In the genomic region with DNA sequence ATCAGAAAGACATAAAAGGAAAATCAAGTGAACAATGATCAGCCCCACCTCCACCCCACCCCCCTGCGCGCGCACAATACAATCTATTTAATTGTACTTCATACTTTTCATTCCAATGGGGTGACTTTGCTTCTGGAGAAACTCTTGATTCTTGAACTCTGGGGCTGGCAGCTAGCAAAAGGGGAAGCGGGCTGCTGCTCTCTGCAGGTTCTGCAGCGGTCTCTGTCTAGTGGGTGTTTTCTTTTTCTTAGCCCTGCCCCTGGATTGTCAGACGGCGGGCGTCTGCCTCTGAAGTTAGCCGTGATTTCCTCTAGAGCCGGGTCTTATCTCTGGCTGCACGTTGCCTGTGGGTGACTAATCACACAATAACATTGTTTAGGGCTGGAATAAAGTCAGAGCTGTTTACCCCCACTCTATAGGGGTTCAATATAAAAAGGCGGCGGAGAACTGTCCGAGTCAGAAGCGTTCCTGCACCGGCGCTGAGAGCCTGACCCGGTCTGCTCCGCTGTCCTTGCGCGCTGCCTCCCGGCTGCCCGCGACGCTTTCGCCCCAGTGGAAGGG, we compare ENCODE assay signal across 8 mouse cellular contexts. TPM values are rescaled to one million over a fixed set of nuclear protein-coding genes. Genes with fewer than 3 reads are reported as not detected.
DNase-seq lines count a peak whose midpoint lies in the region; ATAC-seq and TF ChIP-seq lines count a peak whose summit lies in the region.

Gene Edn1, plus strand, starts transcription at position 316 of the 561 bp plus-strand sequence.

- peaks cover 78% of the 10 kb centered on the region for H3K27me3 ChIP-seq in forebrain, embryonic 10.5 days (ENCODE audit: poor library complexity, severe bottlenecking)
- H3K27me3 ChIP-seq in heart, postnatal 0 days (ENCODE audit: control insufficient read depth, insufficient read depth, low read length) = no peaks in the 10 kb centered on the region

- no peaks in the 10 kb centered on the region for H3K36me3 ChIP-seq in forebrain, embryonic 10.5 days (replicated peaks)
- H3K36me3 ChIP-seq in heart, postnatal 0 days (replicated peaks; ENCODE audit: control insufficient read depth, insufficient read depth, low read length) = peaks cover 19% of the 10 kb centered on the region

- under 1% methylated on average over 26 of the region's 26 CpGs for WGBS in forebrain, embryonic 10.5 days
- under 1% methylated on average over 26 of the region's 26 CpGs for WGBS in heart, postnatal 0 days

- peak within 1 kb of the TSS; percentile 71 for H3K4me2 ChIP-seq in heart, postnatal 0 days (ENCODE audit: low read depth, low read length)

- H3K27ac ChIP-seq in forebrain, embryonic 10.5 days = no peak within 1 kb of the TSS
- peak within 1 kb of the TSS; percentile 86 for H3K27ac ChIP-seq in heart, postnatal 0 days (ENCODE audit: low read depth)

- H3K9me3 ChIP-seq in forebrain, embryonic 10.5 days = no peaks in the 10 kb centered on the region
- no peaks in the 10 kb centered on the region for H3K9me3 ChIP-seq in heart, postnatal 0 days (replicated peaks; ENCODE audit: control insufficient read depth, low read length)

- H3K9ac ChIP-seq in heart, postnatal 0 days (replicated peaks; ENCODE audit: low read depth, low read length) = peak within 1 kb of the TSS; percentile 64

- peak; percentile 18; the same call in 1 of the 2 replicates for TF ChIP-seq EP300 in heart, postnatal 0 days (IDR thresholded peaks at IDR 0.05; ENCODE audit: low read depth)

- TF ChIP-seq CTCF in heart, postnatal 0 days (IDR thresholded peaks at IDR 0.05; ENCODE audit: low read depth) = no peak

- peak; percentile 8 to 23 for DNase-seq in cerebellum, adult 18-20 months
- DNase-seq in cerebellum, adult 11-12 months = no peak
- DNase-seq in adrenal gland, adult 2 months = peak; percentile 72
- peak; percentile 53 for DNase-seq in forebrain, embryonic 10.5 days (ENCODE audit: extremely low spot score, low spot score)
- DNase-seq in heart, postnatal 0 days (ENCODE audit: low spot score) = peak; percentile 84
- peak; percentile 69 for DNase-seq in kidney, postnatal 10 days
- DNase-seq in lung, postnatal 10 days = peak; percentile 73

- peaks cover 42% of the 10 kb centered on the region for H3K4me1 ChIP-seq in forebrain, embryonic 10.5 days
- H3K4me1 ChIP-seq in heart, postnatal 0 days (ENCODE audit: control insufficient read depth, insufficient read depth) = peaks cover 26% of the 10 kb centered on the region

- peak; percentile 76 for ATAC-seq in heart, postnatal 0 days (ENCODE audit: insufficient read depth, low read depth)
- ATAC-seq in neutrophil, adult 5-6 weeks (ENCODE audit: extremely low read depth, insufficient number of reproducible peaks, low FRiP score, poor library complexity, severe bottlenecking) = peak; percentile 78

- peak within 1 kb of the TSS; percentile 54 for H3K4me3 ChIP-seq in forebrain, embryonic 10.5 days
- peak within 1 kb of the TSS; percentile 64 for H3K4me3 ChIP-seq in heart, postnatal 0 days (ENCODE audit: low read depth, low read length)

RNA-seq across cellular contexts. Expression of gene Edn1, which starts in this region (rescaled TPM):
- total RNA-seq in adrenal gland, adult 2 months (2021) = 1 to 10 TPM; 1.1 to 1.6 TPM
- 0.30 and 0.46 TPM in 2 replicates for polyA plus RNA-seq in adrenal gland, adult 2 months (2012; rRNA removed)
- 0.90 and 0.94 TPM in 2 replicates for polyA plus RNA-seq in forebrain, embryonic 10.5 days (2016; fragmentation: Nextera tagmentation; extraction: Ambion mirVana)
- 7.4 and 11.0 TPM in 2 replicates for total RNA-seq in heart, postnatal 0 days (2014; rRNA removed; ENCODE audit: low replicate concordance)
- 7.2 and 7.8 TPM in 2 replicates for polyA plus RNA-seq in heart, postnatal 0 days (2015; fragmentation: Nextera tagmentation; extraction: Ambion mirVana)
- total RNA-seq in neutrophil, adult 5-6 weeks (2017) = not detected in 2 replicates

Comparison
In these comparisons a context has a peak if more than half of its experiments do, and no peak if none do; other contexts are left out.
1. Peak in DNase-seq and H3K4me3 ChIP-seq in forebrain, embryonic 10.5 days; RNA of the gene not detected or under 1 TPM.
2. Peak in ATAC-seq in neutrophil, adult 5-6 weeks; RNA of the gene not detected or under 1 TPM.